Mouse (Mus musculus) heart, embryonic 14.5 days (tissue): Measurements from ENCODE around the gene Msi2. TPM values are rescaled to one million over a fixed set of nuclear protein-coding genes. Genes with fewer than 3 reads are reported as not detected.
A peak's percentile ranks its signal among the peaks of the same experiment; 100 is the strongest.

Source experiments
- ATAC-seq: fragments of 200-750 bp; cut with Nextera tagmentation; 2 replicates; pipeline ENCODE4 v1.8.0; 2017; ENCODE audit warnings: low read depth, moderate TSS enrichment; ENCODE audit not compliant: insufficient number of reproducible peaks, insufficient read depth, low FRiP score
- H3K27ac ChIP-seq, 2 experiments: fragments of 200-500 bp in 1 of 2; fragments of 300-500 bp in 1 of 2; sonication (generic) in 1 of 2; replicated peaks in 1 of 2; 2 replicates each; pipeline ENCODE4 v1.5.1; 2012 to 2014; ENCODE audit warnings: low read depth in 2 of 2, low read length in 2 of 2, control low read depth in 1 of 2, mild to moderate bottlenecking in 1 of 2, mixed read lengths in 1 of 2; ENCODE audit not compliant: control insufficient read depth in 1 of 2, insufficient read depth in 1 of 2
- H3K27me3 ChIP-seq: fragments of 300-500 bp; sonication (generic); 2 replicates; pipeline ENCODE4 v1.6.1; 2014; ENCODE audit warnings: mild to moderate bottlenecking, low read length, control low read depth; ENCODE audit not compliant: control insufficient read depth, insufficient read depth
- H3K36me3 ChIP-seq: fragments of 300-500 bp; sonication (generic); 2 replicates; pipeline ENCODE4 v1.6.1; 2014; ENCODE audit warnings: mild to moderate bottlenecking, control low read depth, low read length, mixed read lengths; ENCODE audit not compliant: control insufficient read depth, insufficient read depth
- H3K4me1 ChIP-seq, 2 experiments: fragments of 200-500 bp in 1 of 2; fragments of 300-500 bp in 1 of 2; sonication (generic) in 1 of 2; 2 replicates each; pipeline ENCODE4 v1.6.1; 2012 to 2014; ENCODE audit warnings: low read length in 2 of 2, control low read depth in 1 of 2, mixed read lengths in 1 of 2; ENCODE audit not compliant: control insufficient read depth in 2 of 2, insufficient read depth in 2 of 2
- H3K4me2 ChIP-seq: fragments of 300-500 bp; sonication (generic); 2 replicates; pipeline ENCODE4 v1.6.1; 2014; ENCODE audit warnings: mild to moderate bottlenecking, low read length
- H3K4me3 ChIP-seq, 2 experiments: fragments of 200-500 bp in 1 of 2; fragments of 300-500 bp in 1 of 2; sonication (generic) in 1 of 2; 2 replicates each; pipeline ENCODE4 v1.5.1; 2012 to 2014; ENCODE audit warnings: low read length in 2 of 2, mild to moderate bottlenecking in 2 of 2, control low read depth in 1 of 2, low read depth in 1 of 2, moderate library complexity in 1 of 2; ENCODE audit not compliant: control insufficient read depth in 1 of 2, insufficient read depth in 1 of 2
- H3K9ac ChIP-seq: fragments of 300-500 bp; sonication (generic); 2 replicates; pipeline ENCODE4 v1.6.1; 2014; ENCODE audit warnings: mild to moderate bottlenecking, low read length
- H3K9me3 ChIP-seq: fragments of 300-500 bp; sonication (generic); 2 replicates; pipeline ENCODE4 v1.6.1; 2016; ENCODE audit warnings: low read length, control low read depth; ENCODE audit not compliant: control insufficient read depth
- WGBS: fragments of 180-500 bp; shearing (Covaris S2); extraction: QIAGEN DNeasy Blood & Tissue Kit; methylation state at CpG from one replicate; pipeline ENCODE4 v1.1.7; 2014; 5-methylcytosine and 5-hydroxymethylcytosine counted together
- polyA plus RNA-seq: library from polyadenylated mRNA; unstranded; fragments of >200 nt; fragmentation: Nextera tagmentation; extraction: Ambion mirVana; gene quantifications from 2 replicates; pipeline ENCODE4 v1.2.1, GENCODE M21; 2014

The Msi2 gene
- polyA plus RNA-seq, 1 experiment from 2014 or later = 20.9 TPM

DNA sequence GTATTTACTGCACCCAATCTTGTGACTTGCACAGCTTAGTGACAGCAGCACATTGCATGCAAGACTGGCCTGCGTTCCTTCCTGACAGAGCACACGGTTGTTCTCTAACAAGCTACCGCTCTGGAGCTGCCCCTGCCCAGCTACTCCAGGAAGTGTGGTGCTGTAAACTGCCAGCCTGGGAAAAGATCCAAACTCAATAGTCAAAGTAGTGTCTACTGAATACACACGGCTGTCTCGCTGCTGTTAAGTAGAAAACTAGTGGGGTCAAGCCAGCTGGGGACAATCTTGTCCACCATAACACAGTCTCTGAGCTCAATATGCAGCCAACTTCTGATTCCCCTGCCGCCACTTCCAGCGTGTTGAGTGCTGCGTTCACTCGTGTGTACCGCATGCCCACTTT is 325.6 kb downstream of the Msi2 start:
- WGBS = 73% methylated on average over 10 of the region's 10 CpGs
- Histone ChIP-seq H3K9ac (no peak overlapping the region), H3K4me2 (no peak overlapping the region), H3K9me3 (no peaks in the 10 kb centered on the region), H3K36me3 (peaks cover 22% of the 10 kb centered on the region), H3K27ac (0 out of 4 replicates have a peak overlapping the region, but pooled peaks of 1 of the 2 experiments have one; percentile 9), H3K4me1 (peaks cover 8 to 22% of the 10 kb centered on the region in 2 experiments), H3K27me3 (no peaks in the 10 kb centered on the region), H3K4me3 (no peak overlapping the region)
- no peak for ATAC-seq

DNA sequence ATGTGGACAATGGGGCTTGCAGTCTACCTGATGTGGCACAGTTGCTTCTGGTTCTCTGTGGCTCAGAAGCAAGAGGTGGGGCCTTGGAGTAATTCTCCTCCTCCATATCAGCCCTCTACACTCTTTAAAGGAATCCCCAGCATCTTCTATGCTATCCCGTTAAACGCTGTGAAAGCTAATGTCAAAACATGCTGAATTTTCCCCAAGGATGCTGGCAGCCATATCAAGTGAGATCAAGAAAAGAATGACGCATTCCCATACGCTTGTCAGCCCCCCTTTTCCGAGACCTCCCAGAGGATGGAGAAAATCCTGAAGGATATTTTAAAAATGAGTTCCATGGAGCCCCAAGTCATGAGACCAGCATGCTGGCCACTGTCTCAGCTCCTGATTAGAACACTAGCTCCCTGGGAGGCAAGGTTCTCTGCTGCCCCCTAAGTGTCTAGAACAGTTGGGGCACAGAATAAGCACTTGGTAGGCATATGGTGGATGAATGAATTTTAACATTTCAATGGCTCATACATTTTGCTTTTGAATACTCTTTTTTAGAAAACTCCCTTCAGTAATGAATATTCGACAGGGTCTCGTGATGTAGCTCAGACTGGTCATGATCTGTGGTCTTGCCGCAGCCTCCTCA is 327.0 kb downstream of the Msi2 start:
- Histone ChIP-seq H3K4me2 (no peak overlapping the region), H3K27me3 (no peaks in the 10 kb centered on the region), H3K36me3 (peaks cover 19% of the 10 kb centered on the region), H3K9me3 (no peaks in the 10 kb centered on the region), H3K9ac (no peak overlapping the region), H3K4me1 (peaks cover 15 to 33% of the 10 kb centered on the region in 2 experiments), H3K27ac (no peak overlapping the region), H3K4me3 (no peak overlapping the region)
- no peak for ATAC-seq
- 86% methylated on average over 8 of the region's 8 CpGs for WGBS

DNA sequence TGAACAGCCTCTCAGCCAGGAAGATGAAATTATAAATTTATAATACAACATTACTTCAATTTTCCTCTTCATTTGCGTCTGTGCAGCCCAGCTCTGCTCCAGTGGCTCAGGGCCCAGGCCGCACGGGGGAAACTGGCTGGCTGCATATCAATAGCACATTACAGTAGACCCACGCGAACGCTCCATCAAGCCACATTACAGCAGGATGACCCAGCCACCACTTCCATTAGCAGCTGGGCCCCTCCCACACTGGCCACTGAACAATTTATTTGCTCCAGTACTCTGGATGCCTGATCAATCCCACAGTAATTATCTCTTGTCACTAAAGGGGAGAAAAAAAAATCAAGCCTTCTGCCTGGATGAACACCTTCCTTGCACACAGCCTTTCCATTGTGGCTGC is 328.8 kb downstream of the Msi2 start:
- H3K4me2 ChIP-seq = no peak overlapping the region
- no peak for ATAC-seq
- peaks cover 9 to 16% of the 10 kb centered on the region in 2 experiments; a peak in 3 of 4 replicates for H3K4me1 ChIP-seq
- no peaks in the 10 kb centered on the region for H3K9me3 ChIP-seq
- no peak overlapping the region for H3K27ac ChIP-seq
- no peak overlapping the region for H3K4me3 ChIP-seq
- peaks cover 31% of the 10 kb centered on the region for H3K36me3 ChIP-seq
- no peaks in the 10 kb centered on the region for H3K27me3 ChIP-seq
- 95% methylated on average over 6 of the region's 6 CpGs for WGBS
- no peak overlapping the region for H3K9ac ChIP-seq

DNA sequence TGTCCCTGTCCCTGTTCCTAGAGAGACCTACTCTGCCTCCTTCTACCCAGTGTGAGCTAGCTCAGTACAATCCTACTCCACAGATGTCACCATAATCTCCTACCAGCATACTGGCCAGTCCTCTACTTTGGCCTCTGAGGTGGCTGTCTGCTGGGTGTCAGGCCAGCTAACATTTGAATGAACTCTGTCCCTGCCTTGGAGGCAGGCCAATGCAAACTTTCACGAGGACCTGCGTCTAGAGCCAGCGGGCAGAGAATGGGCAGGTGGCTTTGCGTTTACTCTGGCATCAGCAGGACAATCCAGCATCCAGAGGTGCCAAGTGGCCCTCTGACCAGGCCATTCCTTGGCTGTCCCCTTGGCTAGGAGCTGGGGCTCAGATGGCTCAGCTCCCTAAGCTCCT is 331.4 kb downstream of the Msi2 start:
- Histone ChIP-seq H3K27ac (peak overlapping the region in 1 of 2 experiments; percentile 28; a peak in 1 of 4 replicates), H3K27me3 (no peaks in the 10 kb centered on the region), H3K4me2 (no peak overlapping the region), H3K9ac (no peak overlapping the region), H3K36me3 (peaks cover 19% of the 10 kb centered on the region), H3K4me3 (no peak overlapping the region), H3K4me1 (peaks cover 19 to 25% of the 10 kb centered on the region in 2 experiments), H3K9me3 (no peaks in the 10 kb centered on the region)
- WGBS = 39% methylated on average over 4 of the region's 4 CpGs
- ATAC-seq = no peak

DNA sequence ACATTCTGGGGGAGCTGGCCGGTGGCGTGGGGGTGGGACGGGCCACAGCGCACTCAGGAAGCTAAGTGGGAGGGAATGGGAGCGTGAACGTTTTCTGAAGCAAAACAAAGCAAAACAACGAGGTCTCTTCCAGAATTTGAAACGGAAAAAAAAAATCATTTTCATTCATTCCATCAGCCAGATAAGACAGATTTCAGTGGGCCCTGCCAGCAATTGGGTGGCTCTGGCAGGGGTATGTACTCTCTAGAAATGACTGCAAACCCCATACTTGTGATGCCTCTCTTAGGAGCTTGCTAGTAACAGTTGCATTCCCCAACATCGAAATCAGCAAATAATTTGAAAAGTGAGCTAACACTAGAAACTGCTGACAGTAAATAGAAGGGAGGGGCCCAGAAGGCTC is 335.9 kb downstream of the Msi2 start:
- H3K27ac ChIP-seq = peak overlapping the region in 1 of 2 experiments; percentile 60; a peak in 1 of 4 replicates
- peaks cover 47 to 56% of the 10 kb centered on the region in 2 experiments for H3K4me1 ChIP-seq

GRCm38 (mm10) chr11:88381145-88381909 is 337.0 kb downstream of the Msi2 start:
- Histone ChIP-seq H3K4me2 (0 out of 2 replicates have a peak overlapping the region, but pooled peaks have one; percentile 24), H3K27ac (peak overlapping the region; percentile 12 to 73), H3K9me3 (no peaks in the 10 kb centered on the region), H3K27me3 (no peaks in the 10 kb centered on the region), H3K36me3 (peaks cover 30% of the 10 kb centered on the region), H3K4me3 (no peak overlapping the region), H3K4me1 (peaks cover 42 to 53% of the 10 kb centered on the region in 2 experiments), H3K9ac (no peak overlapping the region)
- 29% methylated on average over 11 of the region's 14 CpGs for WGBS
- 0 out of 2 replicates have a peak, but pooled peaks have one; percentile 17 for ATAC-seq

More for the DNA sequence above, 335.9 kb downstream of the Msi2 start:
- no peaks in the 10 kb centered on the region for H3K27me3 ChIP-seq
- H3K36me3 ChIP-seq = peaks cover 27% of the 10 kb centered on the region
- H3K9me3 ChIP-seq = no peaks in the 10 kb centered on the region
- no peak for ATAC-seq
- no peak overlapping the region for H3K9ac ChIP-seq
- H3K4me3 ChIP-seq = no peak overlapping the region
- 45% methylated on average over 9 of the region's 9 CpGs for WGBS
- no peak overlapping the region for H3K4me2 ChIP-seq

DNA sequence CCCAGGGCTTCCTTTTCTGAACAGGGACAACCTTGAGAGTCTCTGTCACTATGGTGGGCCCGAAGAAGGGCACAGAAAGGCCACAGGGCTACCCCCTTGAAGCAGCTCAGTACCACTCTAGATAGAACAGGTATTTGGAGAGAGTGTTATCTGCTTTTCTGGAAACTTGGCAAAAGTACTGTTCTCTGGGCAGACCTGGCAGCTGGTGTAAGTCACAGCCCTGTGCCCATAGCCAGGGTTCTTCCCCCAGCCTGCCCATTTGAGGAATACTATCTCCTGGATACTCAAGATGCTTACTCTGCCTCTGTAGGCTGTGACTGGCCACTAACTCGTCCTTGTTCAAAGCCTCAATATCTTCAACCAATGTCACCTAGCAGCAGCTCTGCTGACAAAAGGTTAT is 338.7 kb downstream of the Msi2 start:
- Histone ChIP-seq H3K4me2 (no peak overlapping the region), H3K36me3 (peaks cover 18% of the 10 kb centered on the region; the same call in 1 of the 2 replicates), H3K27ac (peak overlapping the region; percentile 51 to 73), H3K9ac (peak overlapping the region; percentile 5; the same call in 1 of the 2 replicates), H3K4me3 (no peak overlapping the region), H3K27me3 (no peaks in the 10 kb centered on the region), H3K9me3 (no peaks in the 10 kb centered on the region), H3K4me1 (peaks cover 48 to 60% of the 10 kb centered on the region in 2 experiments)
- ATAC-seq = peak; percentile 20; the same call in 1 of the 2 replicates
- WGBS = 25% methylated on average over 2 of the region's 2 CpGs
